Mouse (Mus musculus) hindbrain, embryonic 15.5 days (tissue): ENCODE measurements around the gene Robo2. TPM values are rescaled to one million over a fixed set of nuclear protein-coding genes. Genes with fewer than 3 reads are reported as not detected.

Experiments used
- microRNA counts: library from miRNA; unstranded; fragments of <30 nt; microRNA quantifications from one replicate; lab custom pipeline; 2016
- microRNA-seq: library from miRNA; unstranded; fragments of <30 nt; microRNA quantifications from one replicate; pipeline ENCODE4, GENCODE M21; 2016
- polyA plus RNA-seq: library from polyadenylated mRNA; unstranded; fragments of >200 nt; fragmentation: Nextera tagmentation; extraction: Ambion mirVana; gene quantifications from 2 replicates; pipeline ENCODE4 v1.2.1, GENCODE M21; 2015

Gene Robo2
- polyA plus RNA-seq, 1 experiment from 2014 or later = 81.3 TPM

MicroRNAs within 50 kb of the gene (microRNA counts, 519-probe panel; counts per million panel counts)
- microRNA mmu-miR-691 (lab: Ali Mortazavi, UCI) = 1,162 counts per million, percentile 4 among the panel's probes with 10 or more counts

Small RNAs within 50 kb of the gene (microRNA-seq; reads per million reads assigned to microRNA genes)
- gene Gm24272 (not detected), gene Mir691 (not detected)
